Mouse (Mus musculus): ENCODE data around the gene Fam193b. TPM values are rescaled to one million over a fixed set of nuclear protein-coding genes. Genes with fewer than 3 reads are reported as not detected.
"Not testable (repeated sequence)": the region's sequence is repeated elsewhere in the genome, so short reads cannot be mapped to it uniquely, and the experiment has no call there.

Fam193b gene
- polyA plus RNA-seq, 1 experiment from 2014 or later = 40.3 TPM

GRCm38 (mm10) chr13:55596802-55597201 lies 25.9 kb upstream of the Fam193b start:
- Histone ChIP-seq H3K4me2 (no peak overlapping the region), H3K36me3 (peaks cover 38% of the 10 kb centered on the region), H3K9ac (no peak overlapping the region), H3K27me3 (no peaks in the 10 kb centered on the region), H3K4me3 (no peak overlapping the region), H3K4me1 (peaks cover 28% of the 10 kb centered on the region), H3K9me3 (no peaks in the 10 kb centered on the region), H3K27ac (no peak overlapping the region)
- ATAC-seq (ENCODE audit: borderline replicate concordance, extremely low read depth, low FRiP score, low TSS enrichment) = no peak
- 92% methylated on average over 12 of the region's 12 CpGs for WGBS

- Histone ChIP-seq H3K4me1 (peaks cover 18% of the 10 kb centered on the region), H3K27me3 (no peaks in the 10 kb centered on the region), H3K4me3 (no peak overlapping the region), H3K36me3 (peaks cover 38% of the 10 kb centered on the region), H3K4me2 (no peak overlapping the region), H3K27ac (no peak overlapping the region), H3K9me3 (no peaks in the 10 kb centered on the region), H3K9ac (no peak overlapping the region)
- ATAC-seq (ENCODE audit: borderline replicate concordance, extremely low read depth, low FRiP score, low TSS enrichment) = no peak
- 86% methylated on average over 12 of the region's 12 CpGs for WGBS
Observed at GRCm38 (mm10) chr13:55595375-55595774, 24.5 kb upstream of the Fam193b start.

GRCm38 (mm10) chr13:55593254-55593747 lies 22.4 kb upstream of the Fam193b start:
- H3K4me1 ChIP-seq = peaks cover 12% of the 10 kb centered on the region
- H3K4me3 ChIP-seq = peak overlapping the region; percentile 65
- peaks cover 38% of the 10 kb centered on the region for H3K36me3 ChIP-seq
- WGBS = under 1% methylated on average over 31 of the region's 31 CpGs
- H3K27me3 ChIP-seq = no peaks in the 10 kb centered on the region
- H3K27ac ChIP-seq = peak overlapping the region; percentile 21; the same call in 1 of the 2 replicates
- ATAC-seq (ENCODE audit: borderline replicate concordance, extremely low read depth, low FRiP score, low TSS enrichment) = peak; percentile 47; the same call in 1 of the 2 replicates
- H3K9me3 ChIP-seq = no peaks in the 10 kb centered on the region
- H3K4me2 ChIP-seq = peak overlapping the region; percentile 63
- H3K9ac ChIP-seq = peak overlapping the region; percentile 75

GRCm38 (mm10) chr13:55592512-55593253 lies 21.8 kb upstream of the Fam193b start:
- Histone ChIP-seq H3K9me3 (no peaks in the 10 kb centered on the region), H3K4me1 (peaks cover 12% of the 10 kb centered on the region), H3K9ac (peak overlapping the region; percentile 75), H3K4me2 (peak overlapping the region; percentile 63), H3K4me3 (peak overlapping the region; percentile 65), H3K27me3 (no peaks in the 10 kb centered on the region), H3K27ac (peak overlapping the region; percentile 21; the same call in 1 of the 2 replicates), H3K36me3 (peaks cover 33% of the 10 kb centered on the region)
- WGBS = 4% methylated on average over 29 of the region's 29 CpGs
- peak; percentile 98 for ATAC-seq (ENCODE audit: borderline replicate concordance, extremely low read depth, low FRiP score, low TSS enrichment)

GRCm38 (mm10) chr13:55591961-55592490 lies 21.1 kb upstream of the Fam193b start:
- ATAC-seq (ENCODE audit: borderline replicate concordance, extremely low read depth, low FRiP score, low TSS enrichment) = no peak
- peaks cover 27% of the 10 kb centered on the region for H3K36me3 ChIP-seq
- WGBS = 64% methylated on average over 4 of the region's 4 CpGs
- H3K4me3 ChIP-seq = no peak overlapping the region
- peaks cover 12% of the 10 kb centered on the region for H3K4me1 ChIP-seq
- no peak overlapping the region for H3K27ac ChIP-seq
- no peak overlapping the region for H3K4me2 ChIP-seq
- no peaks in the 10 kb centered on the region for H3K27me3 ChIP-seq
- H3K9ac ChIP-seq = no peak overlapping the region
- H3K9me3 ChIP-seq = no peaks in the 10 kb centered on the region

DNA sequence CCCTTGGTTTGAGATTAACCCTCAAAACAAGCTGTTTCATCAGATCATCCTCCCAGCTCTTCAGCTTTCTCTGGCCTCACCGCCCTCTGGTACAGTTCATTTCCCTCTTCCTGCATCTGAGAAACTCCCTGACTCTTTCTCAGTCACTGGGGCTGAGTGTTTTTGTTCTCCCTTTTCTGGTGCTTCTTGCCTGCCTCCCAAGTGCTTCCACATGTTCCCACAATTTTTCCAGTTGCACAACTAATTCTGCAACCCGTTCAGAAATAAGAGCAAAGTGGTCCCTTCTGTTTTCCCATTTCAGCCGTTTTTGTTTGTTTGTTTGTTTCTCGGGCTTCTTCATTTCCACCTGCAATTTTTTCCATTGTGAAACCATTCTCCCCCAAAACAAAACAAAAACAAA lies 7.2 kb upstream of the Fam193b start:
- H3K4me1 ChIP-seq = no peaks in the 10 kb centered on the region
- no peak overlapping the region for H3K9ac ChIP-seq
- ATAC-seq (ENCODE audit: borderline replicate concordance, extremely low read depth, low FRiP score, low TSS enrichment) = no peak
- H3K27me3 ChIP-seq = no peaks in the 10 kb centered on the region
- no peak overlapping the region for H3K4me2 ChIP-seq
- no peaks in the 10 kb centered on the region for H3K36me3 ChIP-seq
- WGBS = 70% methylated on average over 4 of the region's 4 CpGs
- H3K4me3 ChIP-seq = no peak overlapping the region
- no peak overlapping the region for H3K27ac ChIP-seq
- H3K9me3 ChIP-seq = no peaks in the 10 kb centered on the region

DNA sequence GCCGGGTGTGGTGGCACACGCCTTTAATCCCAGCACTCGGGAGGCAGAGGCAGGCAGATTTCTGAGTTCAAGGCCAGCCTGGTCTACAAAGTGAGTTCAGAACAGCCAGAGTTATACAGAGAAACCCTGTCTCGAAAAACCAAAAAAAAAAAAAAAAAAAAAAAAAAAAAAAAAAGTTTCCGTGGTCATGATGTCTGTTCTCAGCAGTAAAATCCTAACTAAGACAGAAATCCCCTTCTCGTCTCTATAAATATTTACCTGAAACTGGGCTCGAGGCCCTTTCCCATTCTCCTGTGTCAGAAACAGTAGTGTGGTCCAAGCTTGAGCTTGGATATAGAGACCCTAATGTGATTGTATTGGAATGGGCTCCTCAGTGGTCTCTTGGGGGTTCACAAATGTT lies 6.0 kb upstream of the Fam193b start:
- H3K4me3 ChIP-seq; ATAC-seq (ENCODE audit: borderline replicate concordance, extremely low read depth, low FRiP score, low TSS enrichment); H3K9me3 ChIP-seq; H3K27me3 ChIP-seq; H3K9ac ChIP-seq; H3K27ac ChIP-seq; H3K4me1 ChIP-seq; H3K36me3 ChIP-seq; H3K4me2 ChIP-seq: not testable (repeated sequence)
- 78% methylated on average over 7 of the region's 7 CpGs for WGBS

- no peaks in the 10 kb centered on the region for H3K27me3 ChIP-seq
- no peak for ATAC-seq (ENCODE audit: borderline replicate concordance, extremely low read depth, low FRiP score, low TSS enrichment)
- H3K27ac ChIP-seq = no peak overlapping the region
- 49% methylated on average over 5 of the region's 5 CpGs for WGBS
- H3K4me1 ChIP-seq = peaks cover 4% of the 10 kb centered on the region; the same call in 1 of the 2 replicates
- no peaks in the 10 kb centered on the region for H3K36me3 ChIP-seq
- H3K9me3 ChIP-seq = no peaks in the 10 kb centered on the region
- no peak overlapping the region for H3K9ac ChIP-seq
- no peak overlapping the region for H3K4me3 ChIP-seq
- no peak overlapping the region for H3K4me2 ChIP-seq
Observed at GRCm38 (mm10) chr13:55575932-55576331, 5.0 kb upstream of the Fam193b start.

DNA sequence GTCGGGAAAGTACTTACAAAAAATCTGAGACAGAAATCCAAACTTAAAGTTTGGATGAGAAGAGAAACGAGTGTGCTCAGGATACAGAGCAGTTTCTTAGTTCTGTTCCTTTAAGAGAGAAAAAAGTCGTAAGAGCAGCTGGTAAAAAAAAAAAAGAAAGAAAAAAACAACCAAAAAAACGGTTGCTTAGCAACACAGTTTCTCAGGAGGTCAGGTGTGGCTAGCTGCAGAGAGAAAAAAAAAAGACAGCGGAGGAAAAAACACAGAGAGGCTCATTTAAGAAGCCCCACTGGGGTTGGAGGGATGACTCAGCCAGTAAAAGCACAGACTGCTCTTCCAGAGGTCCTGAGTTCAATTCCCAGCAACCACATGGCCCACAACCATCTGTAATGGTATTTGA lies 3.4 kb upstream of the Fam193b start:
- H3K4me1 ChIP-seq = peaks cover 11% of the 10 kb centered on the region
- H3K36me3 ChIP-seq = no peaks in the 10 kb centered on the region
- 70% methylated on average over 5 of the region's 5 CpGs for WGBS
- H3K4me2 ChIP-seq = no peak overlapping the region
- ATAC-seq (ENCODE audit: borderline replicate concordance, extremely low read depth, low FRiP score, low TSS enrichment) = no peak
- no peaks in the 10 kb centered on the region for H3K9me3 ChIP-seq
- H3K27ac ChIP-seq = no peak overlapping the region
- no peak overlapping the region for H3K9ac ChIP-seq
- H3K4me3 ChIP-seq = no peak overlapping the region
- H3K27me3 ChIP-seq = no peaks in the 10 kb centered on the region

GRCm38 (mm10) chr13:55573432-55573831 lies 2.5 kb upstream of the Fam193b start, which contains the start of gene Tmed9:
TSS of gene Tmed9 (plus strand) at chr13:55573732.
- WGBS = 100% methylated on average over 2 of the region's 2 CpGs
- H3K9me3 ChIP-seq = no peaks in the 10 kb centered on the region
- H3K4me3 ChIP-seq = no peak within 1 kb of the TSS
- no peak for ATAC-seq (ENCODE audit: borderline replicate concordance, extremely low read depth, low FRiP score, low TSS enrichment)
- no peak within 1 kb of the TSS for H3K27ac ChIP-seq
- 0 out of 2 replicates have a peak, but pooled peaks cover 1% of the 10 kb centered on the region for H3K36me3 ChIP-seq
- H3K9ac ChIP-seq = no peak within 1 kb of the TSS
- no peak within 1 kb of the TSS for H3K4me2 ChIP-seq
- no peaks in the 10 kb centered on the region for H3K27me3 ChIP-seq
- H3K4me1 ChIP-seq = peaks cover 16% of the 10 kb centered on the region

DNA sequence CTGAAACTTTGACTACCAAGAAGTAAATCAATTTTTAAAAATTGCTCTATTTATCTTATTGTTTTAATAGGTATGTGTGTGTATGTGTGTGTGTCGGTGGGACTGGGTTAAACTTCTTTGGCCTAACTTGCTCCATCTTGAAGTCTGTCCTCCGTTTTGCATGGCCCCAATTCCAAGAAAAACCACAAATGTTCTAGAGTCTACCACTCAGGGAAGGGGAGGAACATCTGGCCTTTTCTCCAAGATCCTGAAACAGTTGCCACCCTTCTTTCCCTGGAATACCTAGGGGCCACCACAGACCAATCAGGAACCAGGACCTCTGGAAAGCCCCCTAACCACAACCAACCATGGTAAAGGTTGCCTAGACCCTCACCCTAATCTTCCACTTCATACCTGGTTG lies 1.1 kb upstream of the Fam193b start:
- no peaks in the 10 kb centered on the region for H3K27me3 ChIP-seq
- H3K4me3 ChIP-seq = no peak overlapping the region
- H3K9me3 ChIP-seq = no peaks in the 10 kb centered on the region
- WGBS = 86% methylated on average over 2 of the region's 2 CpGs
- H3K36me3 ChIP-seq = 0 out of 2 replicates have a peak, but pooled peaks cover 5% of the 10 kb centered on the region
- peaks cover 16% of the 10 kb centered on the region for H3K4me1 ChIP-seq
- ATAC-seq (ENCODE audit: borderline replicate concordance, extremely low read depth, low FRiP score, low TSS enrichment) = no peak
- H3K9ac ChIP-seq = no peak overlapping the region; the same call in 1 of the 2 replicates
- no peak overlapping the region for H3K27ac ChIP-seq
- H3K4me2 ChIP-seq = no peak overlapping the region; the same call in 1 of the 2 replicates
